Mouse (Mus musculus) testis, adult 2 months (tissue): ENCODE results near the gene Otop3.

Experiments used
- CTCF ChIP-seq: fragments of 200-500 bp; IDR thresholded peaks from 2 replicates; pipeline ENCODE4 v1.5.1; 2012; ENCODE audit warnings: low read depth, mild to moderate bottlenecking, inconsistent platforms, low read length, moderate library complexity; ENCODE audit not compliant: control insufficient read depth, insufficient read depth, insufficient replicate concordance
- POLR2A ChIP-seq: fragments of 200-500 bp; IDR thresholded peaks from 2 replicates; pipeline ENCODE4 v1.6.1; 2012; ENCODE audit warnings: low read depth, mild to moderate bottlenecking, inconsistent platforms, low read length, moderate library complexity; ENCODE audit not compliant: control insufficient read depth

- no peak for TF ChIP-seq POLR2A
- TF ChIP-seq CTCF = no peak
Measured at GRCm38 (mm10) chr11:115319704-115320383, 14.7 kb upstream of the Otop3 start.
